Mouse (Mus musculus) erythroblast, embryonic 14.5 days (primary cell): ENCODE results near the gene Paqr6. TPM values are rescaled to one million over a fixed set of nuclear protein-coding genes. Genes with fewer than 3 reads are reported as not detected.

Experiments used
- H3K27me3 ChIP-seq: 2 replicates; pipeline ENCODE4 v1.6.1; 2012; ENCODE audit warnings: inconsistent platforms; ENCODE audit not compliant: control insufficient read depth
- H3K36me3 ChIP-seq: 2 replicates; pipeline ENCODE4 v1.6.1; 2012; ENCODE audit warnings: mild to moderate bottlenecking, inconsistent platforms; ENCODE audit not compliant: control insufficient read depth
- H3K4me1 ChIP-seq: 2 replicates; pipeline ENCODE4 v1.6.1; 2012; ENCODE audit warnings: inconsistent platforms; ENCODE audit not compliant: control insufficient read depth
- H3K4me3 ChIP-seq: replicated peaks from 2 replicates; pipeline ENCODE3; 2012; ENCODE audit warnings: moderate library complexity, mild to moderate bottlenecking, inconsistent platforms
- H3K9me3 ChIP-seq: 2 replicates; pipeline ENCODE4 v1.6.1; 2012; ENCODE audit warnings: low read length, inconsistent platforms, mixed read lengths; ENCODE audit not compliant: control insufficient read depth
- GATA1 ChIP-seq: IDR thresholded peaks from 2 replicates; pipeline ENCODE4 v1.6.1; 2012; ENCODE audit warnings: low read length, inconsistent platforms, mixed read lengths
- TAL1 ChIP-seq: IDR thresholded peaks from 3 replicates; pipeline ENCODE4 v1.6.1; 2012; ENCODE audit warnings: low read length, inconsistent platforms, mixed read lengths
- polyA plus RNA-seq: library from polyadenylated mRNA; stranded (reverse); fragments of >175 nt; gene quantifications from 2 replicates; pipeline ENCODE4 v1.2.3, GENCODE M21; 2012

Gene Paqr6
- polyA plus RNA-seq, 1 experiment, result 3.4 TPM

DNA sequence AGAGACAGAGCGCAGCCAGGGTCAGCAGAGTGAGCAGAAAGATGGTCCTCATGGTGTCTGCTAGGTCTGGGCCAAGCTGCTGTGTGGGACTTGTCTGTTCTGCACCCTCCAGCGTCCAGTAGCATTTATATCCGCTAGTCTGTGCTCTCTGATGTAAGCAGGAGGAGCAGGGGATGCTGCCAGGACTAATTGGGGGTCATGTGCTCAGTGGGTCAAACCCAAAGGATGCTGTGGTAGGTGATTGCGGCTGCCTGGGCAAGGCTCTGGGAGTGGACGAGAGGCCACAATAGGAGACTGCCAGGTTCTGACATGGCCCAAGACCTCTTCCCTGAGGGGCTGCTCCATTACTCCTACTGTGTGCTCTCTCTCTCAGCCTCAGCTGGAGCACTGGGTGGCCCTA, 20.0 kb downstream of the Paqr6 start, which contains the start of gene Bglap:
Gene Bglap, minus strand, starts transcription at position 101 of the 400 bp plus-strand sequence.
- no peaks in the 10 kb centered on the region for H3K36me3 ChIP-seq
- no peaks in the 10 kb centered on the region for H3K9me3 ChIP-seq
- H3K4me3 ChIP-seq, result no peak within 1 kb of the TSS
- peaks cover 7% of the 10 kb centered on the region for H3K4me1 ChIP-seq
- peaks cover 2% of the 10 kb centered on the region; the same call in 1 of the 2 replicates for H3K27me3 ChIP-seq
- no peak for TF ChIP-seq TAL1
- no peak for TF ChIP-seq GATA1

DNA sequence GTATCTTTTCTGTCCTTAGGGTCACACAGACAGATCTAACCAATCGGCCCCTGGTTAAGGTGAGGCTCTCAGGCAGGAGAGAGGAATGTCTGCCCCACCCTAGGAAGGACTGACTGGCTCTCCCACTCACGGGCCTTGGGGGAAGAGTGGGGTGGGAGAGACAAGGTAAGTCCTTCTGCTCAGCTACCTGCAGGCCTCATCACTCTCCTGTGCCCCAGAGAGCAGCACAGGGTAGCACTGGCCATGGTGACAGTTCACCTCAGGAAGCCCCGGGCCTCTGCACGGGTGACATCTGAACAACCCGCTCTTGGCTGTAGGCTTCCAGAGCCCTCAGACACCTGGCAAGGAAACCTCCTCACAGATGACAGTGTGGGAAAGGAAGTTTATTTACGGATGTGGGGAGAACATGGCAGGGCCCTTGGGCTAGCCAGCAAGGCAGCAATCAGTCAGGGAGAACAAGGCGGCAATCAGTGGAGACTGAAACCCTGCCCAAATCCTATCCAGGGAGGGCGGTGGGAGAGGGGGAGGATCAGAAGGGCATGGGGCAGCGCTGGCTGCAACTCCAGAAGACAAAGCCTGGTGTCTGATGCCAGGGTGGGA, 29.5 kb downstream of the Paqr6 start:
- Histone ChIP-seq H3K36me3 (peaks cover 75% of the 10 kb centered on the region), H3K4me1 (peaks cover 1% of the 10 kb centered on the region; the same call in 1 of the 2 replicates), H3K9me3 (0 out of 2 replicates have a peak, but pooled peaks cover 2% of the 10 kb centered on the region), H3K4me3 (no peak overlapping the region), H3K27me3 (no peaks in the 10 kb centered on the region)
- TF ChIP-seq GATA1, result no peak
- TF ChIP-seq TAL1, result no peak

DNA sequence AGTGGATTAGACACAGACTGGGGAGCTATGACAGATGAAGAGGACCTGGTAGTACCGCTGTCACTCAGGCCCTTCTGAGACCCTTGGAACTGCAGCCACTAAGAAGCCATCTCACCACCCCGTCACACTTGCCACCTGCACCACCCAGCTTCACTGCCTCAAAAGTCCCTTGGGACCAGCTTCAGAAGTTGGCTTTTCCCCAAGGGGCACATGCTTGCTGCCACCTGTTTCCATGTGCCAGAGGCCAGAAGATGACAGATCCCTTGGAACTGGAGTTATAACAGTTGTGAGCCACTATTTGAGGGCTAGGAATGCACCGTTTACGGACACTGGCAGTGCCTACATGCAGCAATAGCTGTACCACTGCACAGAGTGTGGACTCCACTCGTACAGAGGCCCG, 30.9 kb downstream of the Paqr6 start:
- Histone ChIP-seq H3K9me3 (peaks cover 4% of the 10 kb centered on the region; the same call in 1 of the 2 replicates), H3K4me3 (no peak overlapping the region), H3K36me3 (peaks cover 85% of the 10 kb centered on the region), H3K4me1 (peaks cover 3% of the 10 kb centered on the region; the same call in 1 of the 2 replicates), H3K27me3 (no peaks in the 10 kb centered on the region)
- TF ChIP-seq GATA1, result no peak
- no peak for TF ChIP-seq TAL1

DNA sequence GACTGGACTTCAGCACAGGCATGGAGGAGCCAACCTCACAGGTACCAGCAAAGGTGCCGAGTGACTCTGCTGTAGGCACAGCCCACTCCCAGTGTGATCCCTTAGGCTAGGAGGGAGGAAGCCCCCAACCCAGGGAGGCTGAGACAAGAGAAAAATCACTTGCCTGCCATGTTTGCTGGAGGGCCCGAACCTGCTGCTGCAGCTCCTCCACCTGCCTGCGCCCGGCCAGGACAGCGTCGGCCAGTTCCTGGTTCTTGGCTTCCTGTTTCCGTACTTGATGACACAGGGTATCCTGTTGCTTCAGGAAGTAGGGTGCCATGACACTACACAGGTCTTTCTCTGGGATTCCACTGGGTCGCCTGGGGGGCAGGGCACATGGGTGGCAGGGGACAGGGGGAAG, 31.4 kb downstream of the Paqr6 start:
- Histone ChIP-seq H3K27me3 (no peaks in the 10 kb centered on the region), H3K9me3 (peaks cover 3% of the 10 kb centered on the region; the same call in 1 of the 2 replicates), H3K4me3 (no peak overlapping the region), H3K4me1 (peaks cover 3% of the 10 kb centered on the region; the same call in 1 of the 2 replicates), H3K36me3 (peaks cover 85% of the 10 kb centered on the region)
- TF ChIP-seq TAL1 (no peak), GATA1 (no peak)

DNA sequence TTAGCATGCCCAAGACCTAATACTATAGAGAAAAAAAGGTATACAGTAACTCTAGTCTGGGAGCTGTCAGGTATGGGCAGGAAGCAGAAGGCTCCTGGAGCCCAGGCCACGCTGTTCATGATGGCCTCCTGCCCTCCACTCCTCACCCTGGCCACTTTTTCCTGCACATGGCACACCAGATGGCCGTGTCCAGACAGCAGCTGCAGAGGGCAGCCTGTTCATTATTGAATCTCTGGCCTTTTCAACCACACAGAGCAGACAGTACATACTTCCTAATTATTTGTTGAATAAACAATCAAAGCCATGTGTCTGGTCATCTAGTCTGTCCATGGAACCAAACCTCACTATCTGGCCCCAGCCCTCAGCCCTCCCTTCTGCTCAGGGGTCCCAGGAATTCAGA, 34.3 kb downstream of the Paqr6 start:
- Histone ChIP-seq H3K36me3 (peaks cover 91% of the 10 kb centered on the region), H3K27me3 (no peaks in the 10 kb centered on the region), H3K9me3 (peaks cover 3% of the 10 kb centered on the region; the same call in 1 of the 2 replicates), H3K4me1 (peaks cover 3% of the 10 kb centered on the region; the same call in 1 of the 2 replicates), H3K4me3 (no peak overlapping the region)
- no peak for TF ChIP-seq TAL1

DNA sequence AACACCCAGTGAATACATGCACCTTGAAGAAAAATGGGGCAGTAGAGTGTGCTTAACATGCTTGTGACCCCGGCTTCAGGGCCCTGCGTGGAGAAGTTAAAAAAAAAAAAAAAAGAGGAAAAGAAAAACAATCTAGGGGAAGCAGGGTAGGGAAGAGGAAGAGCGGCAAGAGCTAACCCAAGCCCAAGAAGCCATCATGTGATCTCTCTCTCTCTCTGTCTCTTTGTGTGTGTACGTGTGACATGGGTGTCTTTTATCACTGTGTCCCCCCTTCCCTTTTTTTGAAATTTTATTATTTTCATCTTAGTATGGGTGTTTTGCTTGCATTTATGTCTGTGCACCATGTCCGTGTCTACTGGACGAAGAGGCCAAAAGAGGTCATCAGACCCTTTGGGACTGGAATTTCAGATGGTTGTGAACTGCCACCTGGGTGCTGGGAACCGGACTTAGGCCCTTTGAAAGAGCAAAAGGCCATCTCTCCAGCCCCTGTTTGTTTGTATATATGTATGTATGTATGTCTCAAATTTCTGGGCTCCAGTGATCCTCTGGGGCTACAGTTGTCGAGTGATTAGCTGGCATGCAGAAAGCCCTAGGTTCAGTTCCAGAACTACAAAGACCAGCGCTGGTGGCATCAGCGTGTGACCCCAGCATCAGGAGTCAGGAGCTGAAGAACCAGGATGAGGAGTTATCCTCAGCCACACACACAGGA, 39.3 kb downstream of the Paqr6 start:
- H3K36me3 ChIP-seq, result peaks cover 83% of the 10 kb centered on the region

DNA sequence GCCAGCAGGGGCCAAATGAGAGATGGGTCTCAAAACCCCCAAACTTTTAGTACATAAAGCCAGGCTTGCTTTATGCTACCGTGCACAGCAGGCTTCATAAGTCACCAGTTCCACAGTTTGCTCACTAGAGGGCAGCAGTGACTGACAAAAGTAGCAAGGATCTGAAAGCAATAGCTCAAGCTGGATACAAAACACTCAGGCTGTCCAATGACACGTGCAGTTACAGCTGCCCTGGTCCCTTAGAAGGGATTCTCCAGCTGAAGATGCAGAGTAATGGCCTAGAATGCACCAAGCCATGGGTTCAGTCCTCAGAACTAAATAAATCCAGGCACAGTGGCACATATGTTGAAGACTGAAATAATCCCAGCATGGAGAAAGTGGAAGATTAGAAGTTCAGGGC, 42.7 kb downstream of the Paqr6 start:
- Histone ChIP-seq H3K9me3 (no peaks in the 10 kb centered on the region), H3K4me1 (peaks cover 55% of the 10 kb centered on the region), H3K4me3 (no peak overlapping the region), H3K27me3 (no peaks in the 10 kb centered on the region), H3K36me3 (peaks cover 73% of the 10 kb centered on the region)
- TF ChIP-seq GATA1 (no peak), TAL1 (no peak)

More for the DNA sequence above, 39.3 kb downstream of the Paqr6 start:
- H3K4me3 ChIP-seq, result no peak overlapping the region
- TF ChIP-seq GATA1 (no peak), TAL1 (no peak)
- peaks cover 3% of the 10 kb centered on the region; the same call in 1 of the 2 replicates for H3K9me3 ChIP-seq
- H3K4me1 ChIP-seq, result peaks cover 27% of the 10 kb centered on the region
- no peaks in the 10 kb centered on the region for H3K27me3 ChIP-seq

DNA sequence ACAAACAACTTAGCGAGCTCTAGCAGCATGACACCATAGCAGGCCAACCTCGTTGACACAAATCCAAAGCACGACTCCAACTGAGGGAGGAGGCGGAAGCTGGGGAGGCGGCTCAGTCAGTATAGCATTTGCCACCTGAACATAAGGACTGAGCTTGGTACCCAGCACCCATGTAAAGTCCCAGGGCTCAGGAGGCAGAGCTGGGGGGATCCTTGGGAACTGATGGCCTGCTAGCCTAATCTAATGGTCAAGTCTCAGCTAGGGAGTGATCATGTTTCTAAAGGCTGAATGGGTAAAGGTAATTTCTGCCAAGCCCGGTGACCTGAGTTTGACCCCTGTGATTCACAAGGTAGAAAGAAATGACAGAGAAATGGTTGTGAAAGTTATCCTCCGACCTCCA, 43.1 kb downstream of the Paqr6 start:
- Histone ChIP-seq H3K9me3 (no peaks in the 10 kb centered on the region), H3K27me3 (no peaks in the 10 kb centered on the region), H3K4me1 (peaks cover 60% of the 10 kb centered on the region), H3K36me3 (peaks cover 73% of the 10 kb centered on the region), H3K4me3 (no peak overlapping the region)
- TF ChIP-seq GATA1 (no peak), TAL1 (no peak)

DNA sequence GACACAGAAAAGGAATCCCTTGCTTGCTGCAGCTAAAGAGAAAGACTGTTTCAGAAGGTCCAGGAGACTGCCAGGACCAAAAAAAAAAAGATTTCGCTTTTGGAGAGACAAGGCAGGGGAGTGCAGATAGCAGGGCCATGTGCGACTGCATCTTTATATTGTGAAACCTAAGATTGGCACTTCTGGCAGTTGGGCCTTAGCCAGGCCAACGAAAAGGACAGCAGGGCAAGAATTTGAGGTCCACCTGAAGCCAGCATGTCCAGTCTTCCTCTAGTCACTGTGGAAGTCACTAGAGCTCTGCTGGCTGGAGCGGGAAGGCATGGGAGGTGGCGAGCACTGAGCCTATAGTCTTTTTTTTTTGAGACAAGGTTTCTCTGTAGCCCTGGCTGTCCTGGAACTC, 44.6 kb downstream of the Paqr6 start:
- TF ChIP-seq TAL1, result no peak
- no peak for TF ChIP-seq GATA1
- Histone ChIP-seq H3K9me3 (no peaks in the 10 kb centered on the region), H3K4me1 (peaks cover 73% of the 10 kb centered on the region)

More for the DNA sequence above, 44.6 kb downstream of the Paqr6 start:
- peaks cover 73% of the 10 kb centered on the region for H3K36me3 ChIP-seq
- no peaks in the 10 kb centered on the region for H3K27me3 ChIP-seq
- H3K4me3 ChIP-seq, result peak overlapping the region; percentile 78
